Mouse (Mus musculus): Measurements from ENCODE around the gene Mab21l2. TPM values are rescaled to one million over a fixed set of nuclear protein-coding genes. Genes with fewer than 3 reads are reported as not detected.

The Mab21l2 gene
- 0.32 TPM for polyA plus RNA-seq (2017; shearing (Covaris generic))

DNA sequence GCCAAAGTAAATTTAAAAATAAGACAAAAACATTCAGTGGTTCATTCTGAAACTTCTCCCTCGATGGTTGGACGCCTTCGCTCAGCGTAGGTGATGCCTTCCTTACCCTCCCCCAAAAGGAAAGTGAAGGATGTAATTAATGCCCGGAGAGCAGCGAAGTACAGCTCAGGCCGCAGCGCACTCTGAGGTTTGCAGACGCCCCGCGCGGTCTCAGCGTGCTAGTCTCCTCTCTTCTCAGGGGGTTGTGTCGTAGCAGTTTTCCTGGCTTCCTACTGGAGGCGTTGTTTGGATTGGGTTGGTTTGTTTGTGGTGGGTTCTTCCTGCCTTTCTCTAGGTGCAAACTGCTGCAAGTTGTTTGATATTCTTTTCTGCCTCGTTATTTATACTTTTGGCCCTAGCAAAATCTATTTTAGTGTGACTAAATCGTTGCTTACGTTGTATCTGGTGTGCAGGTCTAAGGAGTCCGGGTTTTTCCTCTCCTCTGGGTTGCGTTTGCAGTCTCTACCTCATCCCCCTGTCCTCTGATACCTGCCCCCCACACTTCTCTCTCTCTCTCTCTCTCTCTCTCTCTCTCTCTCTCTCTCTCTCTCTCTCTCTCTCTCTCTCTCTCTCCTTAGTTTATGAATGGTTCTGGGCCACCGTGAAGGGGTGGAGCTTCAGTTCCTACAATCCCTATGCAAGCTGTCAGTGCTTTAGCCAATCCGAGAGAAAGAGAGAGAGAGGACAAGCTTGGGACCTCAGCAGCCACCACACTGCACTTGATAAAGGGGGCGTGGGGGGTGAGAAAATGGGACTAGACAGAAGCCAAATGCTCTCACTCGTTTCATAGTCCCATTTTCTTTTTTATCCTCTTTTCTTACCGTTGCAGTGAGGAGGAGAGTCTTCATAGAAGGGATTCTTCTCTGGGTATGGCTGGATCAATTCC, at the start of gene Mab21l2:
TSS of gene Mab21l2 (minus strand) at position 539 of the 925 bp plus-strand sequence.

All from naive thymus-derived CD4-positive, alpha-beta T cell, adult 5 months (primary cell).